Mouse (Mus musculus) MEL (cell line): ENCODE results near the gene Plch1. TPM values are rescaled to one million over a fixed set of nuclear protein-coding genes. Genes with fewer than 3 reads are reported as not detected.

Experiments
- DNase-seq: peaks from one replicate; pipeline ENCODE4 v3.0.0; 2011; ENCODE audit warnings: low read depth, low spot score
- H3K27ac ChIP-seq: 2 replicates; pipeline ENCODE4 v1.5.1; 2012; ENCODE audit warnings: low read depth, mild to moderate bottlenecking, control low read depth, low read length, moderate library complexity; ENCODE audit not compliant: control insufficient read depth
- H3K27me3 ChIP-seq, 2 experiments: fragments of 150-350 bp in 1 of 2; sonication (generic) in 1 of 2; 2 replicates each; pipeline ENCODE4 v1.6.1; 2012; ENCODE audit warnings: low read length in 2 of 2, mild to moderate bottlenecking in 2 of 2, improper control_type of control experiment in 1 of 2, moderate library complexity in 1 of 2; ENCODE audit not compliant: insufficient read depth in 2 of 2, control insufficient read depth in 1 of 2
- H3K36me3 ChIP-seq, 2 experiments: 2 replicates each; pipeline ENCODE4 v1.6.1; 2012 to 2014; ENCODE audit warnings: low read length in 2 of 2, improper control_type of control experiment in 1 of 2, inconsistent platforms in 1 of 2, mild to moderate bottlenecking in 1 of 2; ENCODE audit not compliant: insufficient read depth in 2 of 2, control insufficient read depth in 1 of 2
- H3K4me1 ChIP-seq, 2 experiments: fragments of 150-350 bp in 1 of 2; sonication (generic) in 1 of 2; 2 replicates each; pipeline ENCODE4 v1.6.1; 2012; ENCODE audit warnings: low read length in 2 of 2, improper control_type of control experiment in 1 of 2, mild to moderate bottlenecking in 1 of 2; ENCODE audit not compliant: insufficient read depth in 2 of 2, control insufficient read depth in 1 of 2
- H3K4me3 ChIP-seq, 2 experiments: fragments of 150-350 bp in 1 of 2; sonication (generic) in 1 of 2; 2 replicates each; pipeline ENCODE4 v1.5.1; 2012; ENCODE audit warnings: low read depth in 2 of 2, low read length in 2 of 2, mild to moderate bottlenecking in 2 of 2, moderate library complexity in 2 of 2, control low read depth in 1 of 2, improper control_type of control experiment in 1 of 2; ENCODE audit not compliant: control insufficient read depth in 1 of 2, insufficient read depth in 1 of 2
- H3K79me2 ChIP-seq: 2 replicates; pipeline ENCODE4 v1.6.1; 2012; ENCODE audit warnings: mild to moderate bottlenecking, low read length, moderate library complexity; ENCODE audit not compliant: control insufficient read depth, poor library complexity, insufficient read depth
- H3K9ac ChIP-seq: 2 replicates; pipeline ENCODE4 v1.6.1; 2012; ENCODE audit warnings: low read depth, mild to moderate bottlenecking, control low read depth, low read length, moderate library complexity; ENCODE audit not compliant: control insufficient read depth, poor library complexity, severe bottlenecking
- H3K9me3 ChIP-seq: fragments of 150-350 bp; sonication (generic); replicated peaks from 2 replicates; pipeline ENCODE4 v1.6.1; 2012; ENCODE audit warnings: mild to moderate bottlenecking, low read length, improper control_type of control experiment, moderate library complexity; ENCODE audit not compliant: insufficient read depth
- CHD2 ChIP-seq: IDR thresholded peaks from 2 replicates; pipeline ENCODE4 v1.6.1; 2011; ENCODE audit warnings: low read length, improper control_type of control experiment
- E2F4 ChIP-seq: IDR thresholded peaks from 2 replicates; pipeline ENCODE4 v1.6.1; 2011; ENCODE audit warnings: low read depth, low read length, improper control_type of control experiment, borderline replicate concordance
- ETS1 ChIP-seq: IDR thresholded peaks from 2 replicates; pipeline ENCODE4 v1.6.1; 2012; ENCODE audit warnings: low read depth, mild to moderate bottlenecking, inconsistent platforms, low read length, improper control_type of control experiment, moderate library complexity
- KAT2A ChIP-seq: conservative IDR thresholded peaks from 2 replicates; pipeline ENCODE4 v1.6.1; 2012; ENCODE audit warnings: low read depth, low read length, improper control_type of control experiment, inconsistent platforms
- MAX ChIP-seq: IDR thresholded peaks from 2 replicates; pipeline ENCODE4 v1.6.1; 2011; ENCODE audit warnings: low read length, improper control_type of control experiment
- MAZ ChIP-seq: IDR thresholded peaks from 2 replicates; pipeline ENCODE4 v1.6.1; 2012; ENCODE audit warnings: low read depth, mild to moderate bottlenecking, inconsistent platforms, low read length, improper control_type of control experiment
- MEF2A ChIP-seq: IDR thresholded peaks from 2 replicates; pipeline ENCODE4 v1.6.1; 2014; ENCODE audit warnings: low read depth, mild to moderate bottlenecking, inconsistent platforms, low read length, improper control_type of control experiment; ENCODE audit not compliant: poor library complexity, insufficient replicate concordance, severe bottlenecking; ENCODE audit errors: extremely low read depth
- MYB ChIP-seq: IDR thresholded peaks from 2 replicates; pipeline ENCODE4 v1.6.1; 2011; ENCODE audit warnings: mild to moderate bottlenecking, low read depth, low read length, improper control_type of control experiment
- NELFE ChIP-seq: IDR thresholded peaks from 2 replicates; pipeline ENCODE4 v1.6.1; 2011; ENCODE audit warnings: low read depth, low read length, improper control_type of control experiment
- NRF1 ChIP-seq: IDR thresholded peaks from 2 replicates; pipeline ENCODE4 v1.6.1; 2014; ENCODE audit warnings: low read depth, mild to moderate bottlenecking, inconsistent platforms, low read length, improper control_type of control experiment, moderate library complexity; ENCODE audit not compliant: poor library complexity, insufficient read depth, severe bottlenecking
- POLR2A ChIP-seq, 2 experiments: IDR thresholded peaks; 2 replicates each; pipeline ENCODE4 v1.6.1; 2011 to 2012; ENCODE audit warnings: low read length in 2 of 2, mild to moderate bottlenecking in 2 of 2, control low read depth in 1 of 2, improper control_type of control experiment in 1 of 2, low read depth in 1 of 2, moderate library complexity in 1 of 2; ENCODE audit not compliant: control insufficient read depth in 1 of 2, insufficient read depth in 1 of 2, poor library complexity in 1 of 2
- POLR2AphosphoS2 ChIP-seq: IDR thresholded peaks from 2 replicates; pipeline ENCODE4 v1.6.1; 2011; ENCODE audit warnings: low read length, improper control_type of control experiment
- POLR2AphosphoS5 ChIP-seq: IDR thresholded peaks from 2 replicates; pipeline ENCODE4 v1.6.1; 2012; ENCODE audit warnings: low read depth, borderline replicate concordance, mild to moderate bottlenecking, inconsistent platforms, low read length, moderate library complexity, mixed read lengths
- RAD21 ChIP-seq: IDR thresholded peaks from 2 replicates; pipeline ENCODE4 v1.6.1; 2011; ENCODE audit warnings: mild to moderate bottlenecking, low read depth, low read length, improper control_type of control experiment
- SIN3A ChIP-seq: IDR thresholded peaks from 2 replicates; pipeline ENCODE4 v1.6.1; 2012; ENCODE audit warnings: low read length, improper control_type of control experiment, inconsistent platforms
- TBP ChIP-seq: IDR thresholded peaks from 2 replicates; pipeline ENCODE4 v1.8.0; 2011; ENCODE audit warnings: low read depth, low read length, improper control_type of control experiment
- TCF12 ChIP-seq: IDR thresholded peaks from 2 replicates; pipeline ENCODE4 v1.6.1; 2014; ENCODE audit warnings: low read depth, mild to moderate bottlenecking, inconsistent platforms, low read length, improper control_type of control experiment, moderate library complexity
- UBTF ChIP-seq: IDR thresholded peaks from 2 replicates; pipeline ENCODE4 v1.6.1; 2012; ENCODE audit warnings: low read depth, mild to moderate bottlenecking, inconsistent platforms, low read length, improper control_type of control experiment, moderate library complexity, borderline replicate concordance; ENCODE audit not compliant: insufficient read depth
- USF1 ChIP-seq: IDR thresholded peaks from 2 replicates; pipeline ENCODE4 v1.6.1; 2014; ENCODE audit warnings: low read depth, mild to moderate bottlenecking, inconsistent platforms, low read length, improper control_type of control experiment, moderate library complexity
- ZNF384 ChIP-seq: IDR thresholded peaks from 2 replicates; pipeline ENCODE4 v1.6.1; 2012; ENCODE audit warnings: low read depth, mild to moderate bottlenecking, inconsistent platforms, low read length, improper control_type of control experiment
- polyA plus RNA-seq, 2 experiments: library from polyadenylated mRNA; stranded (reverse) in 1 of 2; unstranded in 1 of 2; fragments of >175 nt in 1 of 2; fragments of >200 nt in 1 of 2; gene quantifications; 2 replicates each; pipeline versions ENCODE4 v1.2.1 to v1.2.4; 2012; ENCODE audit warnings: low replicate concordance in 2 of 2, low read depth in 1 of 2; ENCODE audit not compliant: insufficient read length in 2 of 2, insufficient read depth in 1 of 2, missing spikeins in 1 of 2
- total RNA-seq: library from RNA; depleted of rRNA; stranded (reverse); fragments of 300-350 nt; gene quantifications from 2 replicates; pipeline ENCODE4 v1.2.3, GENCODE M21; 2012

The Plch1 gene
- total and polyA plus RNA-seq, 3 experiments = 0.01 to 0.23 TPM; not detected in 1

GRCm38 (mm10) chr3:63728325-63728724, 170.9 kb downstream of the Plch1 start:
- H3K4me3 ChIP-seq = no peak overlapping the region
- TF ChIP-seq E2F4 = no peak
- no peak for TF ChIP-seq MEF2A
- no peak for TF ChIP-seq ZNF384
- no peak for TF ChIP-seq MAZ
- no peak for TF ChIP-seq UBTF
- TF ChIP-seq POLR2AphosphoS5 = no peak
- TF ChIP-seq NRF1 = no peak
- no peak for TF ChIP-seq NELFE
- TF ChIP-seq, all 39 proteins: peak for 0
- H3K79me2 ChIP-seq = no peaks in the 10 kb centered on the region
- no peaks in the 10 kb centered on the region for H3K9me3 ChIP-seq
- no peak overlapping the region for H3K27ac ChIP-seq
- H3K27me3 ChIP-seq = peaks cover 0 to 2% of the 10 kb centered on the region in 2 experiments; a peak in 2 of 4 replicates
- no peak overlapping the region for H3K9ac ChIP-seq
- no peak for DNase-seq
- no peaks in the 10 kb centered on the region for H3K36me3 ChIP-seq
- H3K4me1 ChIP-seq = no peaks in the 10 kb centered on the region

GRCm38 (mm10) chr3:63726667-63727342, 172.5 kb downstream of the Plch1 start:
- no peak overlapping the region for H3K9ac ChIP-seq
- no peaks in the 10 kb centered on the region for H3K36me3 ChIP-seq
- no peak overlapping the region for H3K4me3 ChIP-seq
- H3K9me3 ChIP-seq = no peaks in the 10 kb centered on the region
- no peaks in the 10 kb centered on the region for H3K79me2 ChIP-seq
- H3K27me3 ChIP-seq = peaks cover 0 to 2% of the 10 kb centered on the region in 2 experiments; a peak in 2 of 4 replicates
- DNase-seq = no peak
- H3K4me1 ChIP-seq = no peaks in the 10 kb centered on the region
- no peak overlapping the region for H3K27ac ChIP-seq
- no peak for TF ChIP-seq MYB
- no peak for TF ChIP-seq POLR2AphosphoS5

GRCm38 (mm10) chr3:63693694-63694093, 205.6 kb downstream of the Plch1 start:
- Histone ChIP-seq H3K36me3 (no peaks in the 10 kb centered on the region), H3K9me3 (no peaks in the 10 kb centered on the region), H3K79me2 (no peaks in the 10 kb centered on the region), H3K4me3 (no peak overlapping the region), H3K9ac (no peak overlapping the region), H3K27me3 (no peaks in the 10 kb centered on the region)
- no peak for DNase-seq
- no peak for TF ChIP-seq USF1
- no peak for TF ChIP-seq TCF12
- TF ChIP-seq UBTF = no peak
- no peak for TF ChIP-seq MAX
- TF ChIP-seq SIN3A = no peak
- TF ChIP-seq RAD21 = no peak
- no peak for TF ChIP-seq ETS1
- no peak for TF ChIP-seq MAZ
- TF ChIP-seq TBP = no peak
- TF ChIP-seq POLR2AphosphoS2 = no peak
- TF ChIP-seq POLR2A (IDR thresholded peaks at IDR 0.05; ENCODE audit: control insufficient read depth in 1 of 2, insufficient read depth in 1 of 2, low read depth in 1 of 2, low read length in 2 of 2, poor library complexity in 1 of 2) = no peak
- no peak for TF ChIP-seq CHD2
- TF ChIP-seq KAT2A = no peak
- TF ChIP-seq, all 39 proteins: peak for 0
- H3K27ac ChIP-seq = no peak overlapping the region
- H3K4me1 ChIP-seq = no peaks in the 10 kb centered on the region
